Mouse (Mus musculus): ENCODE data around the gene Ogt. TPM values are rescaled to one million over a fixed set of nuclear protein-coding genes. Genes with fewer than 3 reads are reported as not detected.

Gene Ogt
- 38.5 and 38.7 TPM in 2 replicates for polyA plus RNA-seq (2015; fragmentation: Nextera tagmentation; extraction: Ambion mirVana)

- H3K4me2 ChIP-seq (replicated peaks; ENCODE audit: low read depth) = peak within 1 kb of the TSS; percentile 59
- ATAC-seq = peak; percentile 91
- H3K4me1 ChIP-seq (replicated peaks; ENCODE audit: control insufficient read depth, insufficient read depth, low read length) = no peaks in the 10 kb centered on the region
- 13% methylated on average over 24 of the region's 24 CpGs for WGBS
- peak within 1 kb of the TSS; percentile 74 for H3K9ac ChIP-seq (ENCODE audit: low read depth, low read length)
- H3K27ac ChIP-seq (ENCODE audit: low read depth, low read length) = peak within 1 kb of the TSS; percentile 60
- TF ChIP-seq CTCF (IDR thresholded peaks at IDR 0.05; ENCODE audit: low read depth) = no peak
- no peaks in the 10 kb centered on the region for H3K9me3 ChIP-seq (ENCODE audit: control insufficient read depth)
- no peaks in the 10 kb centered on the region for H3K27me3 ChIP-seq (replicated peaks; ENCODE audit: control insufficient read depth, insufficient read depth, low read length)
- peak within 1 kb of the TSS; percentile 69 for H3K4me3 ChIP-seq (ENCODE audit: low read depth, low read length)
- no peaks in the 10 kb centered on the region for H3K36me3 ChIP-seq (ENCODE audit: control insufficient read depth, insufficient read depth)
These were observed at the start of gene Ogt for GRCm38 (mm10) chrX:101639741-101640166. Gene Ogt (plus strand): TSS chrX:101640060.

DNA sequence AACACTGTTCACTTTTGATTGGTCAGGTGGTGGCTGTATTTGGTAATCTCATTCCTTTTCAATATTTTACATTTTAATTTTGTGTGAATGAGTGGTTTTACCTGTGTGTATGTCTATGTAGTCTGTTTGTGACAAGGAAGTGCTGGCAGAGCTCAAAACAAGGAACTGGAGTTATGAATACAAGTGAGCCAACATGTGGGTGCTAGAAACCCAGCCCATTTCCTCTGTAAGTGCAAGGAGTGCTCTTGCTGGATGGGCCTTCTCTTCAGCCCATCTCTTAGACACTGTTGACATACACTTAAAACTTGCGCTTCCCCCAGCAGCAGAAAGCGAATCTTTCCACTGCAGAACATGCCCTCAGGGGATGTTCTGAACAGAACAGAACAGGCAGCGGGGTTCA lies 23.7 kb upstream of the Ogt start:
- no peak overlapping the region for H3K4me2 ChIP-seq (replicated peaks; ENCODE audit: low read depth)
- no peak overlapping the region for H3K9ac ChIP-seq (ENCODE audit: low read depth, low read length)
- no peaks in the 10 kb centered on the region for H3K36me3 ChIP-seq (ENCODE audit: control insufficient read depth, insufficient read depth)
- H3K27me3 ChIP-seq (replicated peaks; ENCODE audit: control insufficient read depth, insufficient read depth, low read length) = no peaks in the 10 kb centered on the region
- no peak for TF ChIP-seq CTCF (IDR thresholded peaks at IDR 0.05; ENCODE audit: low read depth)
- WGBS = 88% methylated on average over 3 of the region's 3 CpGs
- no peak for ATAC-seq
- H3K4me1 ChIP-seq (replicated peaks; ENCODE audit: control insufficient read depth, insufficient read depth, low read length) = no peaks in the 10 kb centered on the region
- no peak overlapping the region for H3K4me3 ChIP-seq (ENCODE audit: low read depth, low read length)
- no peak overlapping the region for H3K27ac ChIP-seq (ENCODE audit: low read depth, low read length)
- H3K9me3 ChIP-seq (ENCODE audit: control insufficient read depth) = no peaks in the 10 kb centered on the region

DNA sequence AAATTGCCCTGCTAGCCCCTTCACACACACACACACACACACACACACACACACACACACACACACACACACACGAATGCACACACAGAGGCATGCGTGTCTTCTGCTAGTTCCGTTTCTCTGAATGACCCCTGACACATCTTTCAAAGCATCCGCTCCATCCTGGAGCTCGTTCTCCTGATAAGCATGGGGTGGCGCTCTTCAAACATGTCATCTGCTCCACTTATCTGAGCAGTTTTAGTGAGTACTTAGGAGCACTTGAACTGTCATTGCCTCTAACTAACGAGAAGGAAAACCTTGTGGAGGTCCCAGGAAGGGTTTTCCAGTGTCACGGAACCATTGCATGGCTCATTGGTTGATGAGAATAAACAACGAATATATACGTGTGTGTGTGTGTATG lies 22.0 kb upstream of the Ogt start:
- Histone ChIP-seq H3K9me3 (ENCODE audit: control insufficient read depth) (no peaks in the 10 kb centered on the region), H3K4me2 (replicated peaks; ENCODE audit: low read depth) (no peak overlapping the region), H3K4me1 (replicated peaks; ENCODE audit: control insufficient read depth, insufficient read depth, low read length) (no peaks in the 10 kb centered on the region), H3K27me3 (replicated peaks; ENCODE audit: control insufficient read depth, insufficient read depth, low read length) (no peaks in the 10 kb centered on the region), H3K27ac (ENCODE audit: low read depth, low read length) (no peak overlapping the region), H3K36me3 (ENCODE audit: control insufficient read depth, insufficient read depth) (no peaks in the 10 kb centered on the region), H3K4me3 (ENCODE audit: low read depth, low read length) (no peak overlapping the region), H3K9ac (ENCODE audit: low read depth, low read length) (no peak overlapping the region)
- ATAC-seq = no peak
- peak; percentile 21; the same call in 1 of the 2 replicates for TF ChIP-seq CTCF (IDR thresholded peaks at IDR 0.05; ENCODE audit: low read depth)
- WGBS = 59% methylated on average over 10 of the region's 10 CpGs

- Histone ChIP-seq H3K9ac (ENCODE audit: low read depth, low read length) (no peak overlapping the region), H3K4me3 (ENCODE audit: low read depth, low read length) (no peak overlapping the region), H3K9me3 (ENCODE audit: control insufficient read depth) (no peaks in the 10 kb centered on the region), H3K36me3 (ENCODE audit: control insufficient read depth, insufficient read depth) (no peaks in the 10 kb centered on the region), H3K27ac (ENCODE audit: low read depth, low read length) (no peak overlapping the region), H3K4me2 (replicated peaks; ENCODE audit: low read depth) (no peak overlapping the region), H3K27me3 (replicated peaks; ENCODE audit: control insufficient read depth, insufficient read depth, low read length) (no peaks in the 10 kb centered on the region), H3K4me1 (replicated peaks; ENCODE audit: control insufficient read depth, insufficient read depth, low read length) (no peaks in the 10 kb centered on the region)
- ATAC-seq = no peak
- no peak for TF ChIP-seq CTCF (IDR thresholded peaks at IDR 0.05; ENCODE audit: low read depth)
- WGBS = 62% methylated on average over 6 of the region's 6 CpGs
These were observed 19.5 kb upstream of the Ogt start for GRCm38 (mm10) chrX:101620317-101620716.

DNA sequence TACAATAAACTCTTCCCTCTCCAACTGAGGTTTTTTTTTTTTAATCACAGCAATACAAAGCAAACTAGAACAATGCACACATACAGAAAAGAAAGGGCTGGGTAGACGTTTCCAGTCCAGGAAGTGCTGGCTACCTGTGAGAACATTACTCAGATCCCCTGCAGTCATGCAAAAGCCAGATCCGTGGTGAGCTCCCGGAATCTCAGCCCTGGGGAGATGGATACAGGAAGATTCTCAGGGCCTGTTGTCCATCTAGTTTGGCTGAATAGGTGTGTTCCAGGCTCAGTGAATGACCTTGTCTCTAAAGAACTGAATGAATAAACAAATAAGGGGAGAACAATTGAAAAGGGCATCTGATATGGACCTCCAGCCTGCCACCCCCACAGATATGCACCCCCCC lies 17.3 kb upstream of the Ogt start:
- H3K27me3 ChIP-seq (replicated peaks; ENCODE audit: control insufficient read depth, insufficient read depth, low read length) = no peaks in the 10 kb centered on the region
- no peak overlapping the region for H3K4me3 ChIP-seq (ENCODE audit: low read depth, low read length)
- no peak for TF ChIP-seq CTCF (IDR thresholded peaks at IDR 0.05; ENCODE audit: low read depth)
- H3K4me1 ChIP-seq (replicated peaks; ENCODE audit: control insufficient read depth, insufficient read depth, low read length) = no peaks in the 10 kb centered on the region
- H3K27ac ChIP-seq (ENCODE audit: low read depth, low read length) = no peak overlapping the region
- ATAC-seq = no peak
- H3K9ac ChIP-seq (ENCODE audit: low read depth, low read length) = no peak overlapping the region
- no peaks in the 10 kb centered on the region for H3K36me3 ChIP-seq (ENCODE audit: control insufficient read depth, insufficient read depth)
- H3K9me3 ChIP-seq (ENCODE audit: control insufficient read depth) = no peaks in the 10 kb centered on the region
- H3K4me2 ChIP-seq (replicated peaks; ENCODE audit: low read depth) = no peak overlapping the region
- 40% methylated on average over 3 of the region's 3 CpGs for WGBS

DNA sequence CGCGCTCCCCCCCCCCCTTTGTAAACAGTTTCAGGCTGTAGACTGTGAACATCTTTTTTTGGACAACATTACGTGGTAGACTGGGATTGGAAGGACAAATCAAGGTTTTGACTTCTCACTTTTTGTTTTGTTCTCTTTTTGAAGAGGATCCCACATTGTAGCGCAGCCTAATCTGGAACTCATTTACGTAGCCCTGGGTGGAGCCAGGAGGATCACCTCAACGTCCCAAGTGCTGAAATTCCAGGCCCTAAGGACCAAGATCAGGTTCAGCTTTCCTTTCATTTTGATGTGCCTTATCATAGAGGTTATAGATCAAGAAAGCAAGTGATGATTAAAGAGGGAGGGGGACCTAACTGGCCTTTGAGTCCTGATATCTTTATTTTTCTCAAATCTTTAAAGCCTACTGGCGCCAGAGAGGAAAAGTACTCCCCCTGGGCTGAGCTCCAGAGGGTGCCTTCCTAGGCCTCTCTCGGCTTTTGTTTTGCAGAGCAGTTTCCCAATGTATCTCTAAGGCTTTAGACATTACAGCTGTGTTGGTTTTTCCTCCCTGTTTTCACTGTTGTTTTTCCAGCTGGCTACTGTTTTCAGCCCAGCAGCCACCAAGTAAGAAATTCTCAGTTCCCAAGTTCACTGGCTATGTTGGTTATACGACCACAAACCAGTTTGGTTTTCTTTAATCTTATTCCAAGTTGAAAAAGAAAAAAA lies 2.9 kb upstream of the Ogt start:
- no peak overlapping the region for H3K27ac ChIP-seq (ENCODE audit: low read depth, low read length)
- ATAC-seq = no peak

More for the DNA sequence above, 2.9 kb upstream of the Ogt start:
- Histone ChIP-seq H3K9me3 (ENCODE audit: control insufficient read depth) (no peaks in the 10 kb centered on the region), H3K4me3 (ENCODE audit: low read depth, low read length) (no peak overlapping the region), H3K4me1 (replicated peaks; ENCODE audit: control insufficient read depth, insufficient read depth, low read length) (no peaks in the 10 kb centered on the region), H3K9ac (ENCODE audit: low read depth, low read length) (no peak overlapping the region), H3K27me3 (replicated peaks; ENCODE audit: control insufficient read depth, insufficient read depth, low read length) (no peaks in the 10 kb centered on the region), H3K36me3 (ENCODE audit: control insufficient read depth, insufficient read depth) (no peaks in the 10 kb centered on the region), H3K4me2 (replicated peaks; ENCODE audit: low read depth) (no peak overlapping the region)
- 45% methylated on average over 8 of the region's 9 CpGs for WGBS
- no peak for TF ChIP-seq CTCF (IDR thresholded peaks at IDR 0.05; ENCODE audit: low read depth)

Measured in intestine, postnatal 0 days (tissue).